Mouse (Mus musculus): ENCODE measurements at regions not wholly inside any gene's neighbourhood (a gene's known extent, or its start where the extent isn't known, plus 50 kb on each side); places are given as distances from the start of the nearest gene placed in this dataset.

- DNase-seq (ENCODE audit: low spot score), result no peak
Measured at GRCm38 (mm10) chr4:45587202-45587601, 54.9 kb upstream of the Shb start.

- DNase-seq (ENCODE audit: low spot score), result no peak
Measured at GRCm38 (mm10) chr4:45586310-45586709, 54.0 kb upstream of the Shb start.

GRCm38 (mm10) chr4:45585188-45585820 lies 53.0 kb upstream of the Shb start:
- DNase-seq (ENCODE audit: low spot score), result no peak

DNA sequence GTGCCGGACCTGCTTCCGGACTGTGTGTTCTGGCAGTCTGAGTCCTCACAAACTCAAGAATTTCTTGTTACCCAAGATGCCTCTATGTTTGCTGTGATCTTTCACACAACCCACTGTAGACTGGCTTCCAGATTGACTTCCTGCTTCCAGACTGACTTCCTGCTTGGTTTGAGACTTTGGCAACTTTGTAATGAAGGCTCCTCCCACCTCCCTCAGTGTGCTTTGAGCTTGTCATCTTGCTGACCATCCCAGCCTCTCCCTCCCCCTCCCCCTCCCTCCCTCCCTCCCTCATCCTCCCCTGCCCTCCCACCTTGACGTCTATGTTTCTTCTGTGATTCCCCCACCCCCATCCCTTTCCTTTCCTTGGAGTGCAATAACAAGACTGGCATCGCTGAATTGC lies 51.7 kb upstream of the Shb start:
- no peak for DNase-seq (ENCODE audit: low spot score)

- no peak for DNase-seq (ENCODE audit: low spot score)
Measured at GRCm38 (mm10) chr4:45582496-45582895, 50.2 kb upstream of the Shb start.
